Mouse (Mus musculus) C2C12 (cell line): ENCODE measurements around the gene Gpbp1l1.

Experiments
- CTCF ChIP-seq: IDR thresholded peaks from one replicate; pipeline ENCODE4 v1.5.1; 2011; ENCODE audit not compliant: control insufficient read depth, insufficient read depth, insufficient read length
- MYOD1 ChIP-seq: IDR thresholded peaks from one replicate; pipeline ENCODE4 v1.6.1; 2011; ENCODE audit warnings: low read depth; ENCODE audit not compliant: control insufficient read depth, insufficient read length

DNA sequence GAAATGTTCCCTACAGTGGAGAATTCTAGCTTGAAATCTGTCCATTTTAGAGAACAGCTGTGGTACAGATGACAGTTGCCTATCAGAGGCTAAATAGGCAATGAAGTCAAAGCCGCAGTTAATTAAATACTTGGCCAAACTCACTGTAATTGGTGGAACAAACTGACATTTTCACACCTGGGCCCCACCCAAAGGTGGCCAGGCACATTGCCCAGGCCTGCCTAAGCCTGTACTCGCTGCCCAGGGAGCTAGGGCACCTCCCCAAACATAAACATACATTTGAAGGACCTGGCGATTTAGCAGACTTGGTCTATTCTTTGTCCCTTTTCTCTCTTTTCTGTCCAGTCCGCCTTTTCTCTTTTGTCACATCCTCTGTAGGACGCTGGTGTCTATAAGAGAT is 38.9 kb downstream of the Gpbp1l1 start, which contains the start of gene Ccdc17:
- no peak for TF ChIP-seq CTCF
- no peak for TF ChIP-seq MYOD1
